Mouse (Mus musculus): ENCODE data around the gene Gm14288. TPM values are rescaled to one million over a fixed set of nuclear protein-coding genes. Genes with fewer than 3 reads are reported as not detected.
"Not testable (repeated sequence)": the region's sequence is repeated elsewhere in the genome, so short reads cannot be mapped to it uniquely, and the experiment has no call there.

Gene Gm14288
- 5.5 TPM in 1 of 2 replicates, not detected in the other for total RNA-seq (2014; fragmentation: Nextera tagmentation)
- 8.1 and 12.2 TPM in 2 replicates for total RNA-seq (2017)

DNA sequence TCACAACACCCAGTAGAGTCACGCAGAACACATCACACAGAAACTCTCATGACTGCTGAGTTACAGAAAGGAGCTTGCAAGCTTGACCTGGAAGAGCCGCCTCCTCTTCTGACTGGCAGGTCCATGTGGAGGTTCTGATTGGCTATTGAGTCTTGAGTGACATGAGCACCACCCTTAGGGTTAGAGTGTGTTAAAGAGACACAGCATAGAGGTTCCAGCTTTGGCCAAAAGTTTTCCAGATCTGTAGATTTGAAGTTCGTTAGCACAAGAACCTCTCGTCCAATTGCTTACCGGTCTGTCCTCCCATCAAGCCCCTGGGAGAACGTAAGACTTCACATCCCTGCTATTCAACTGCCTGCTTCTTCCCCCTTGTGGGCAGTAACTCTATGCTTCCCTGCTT lies at the start of gene Gm14288:
TSS of gene Gm14288 (minus strand) at position 101 of the 400 bp plus-strand sequence.
- not testable (repeated sequence) for ATAC-seq (replicated peaks; ENCODE audit: low FRiP score, low TSS enrichment, poor library complexity, severe bottlenecking)

DNA sequence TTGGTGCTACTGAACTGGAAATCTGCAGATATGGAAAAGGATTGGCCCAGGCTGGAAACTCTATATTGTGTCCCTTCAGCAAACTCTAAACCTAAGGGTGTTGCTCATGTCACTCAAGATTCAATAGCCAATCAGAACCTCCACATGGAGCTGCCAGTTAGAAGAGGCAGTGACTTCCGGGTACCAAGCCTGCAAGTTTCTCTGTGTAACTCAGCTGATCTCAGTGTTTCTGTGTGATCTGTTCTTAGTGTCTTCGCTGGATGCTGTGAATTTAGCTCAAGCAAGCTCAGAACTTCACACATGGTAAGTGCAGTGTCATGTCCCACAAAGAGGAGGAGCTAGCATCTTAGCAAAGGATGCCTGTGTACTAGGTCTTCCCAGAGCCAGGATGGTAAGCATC lies 59.7 kb downstream of the Gm14288 start, which contains the start of gene Gm2007:
TSS of gene Gm2007 (plus strand) at position 301 of the 400 bp plus-strand sequence.
- not testable (repeated sequence) for ATAC-seq (replicated peaks; ENCODE audit: low FRiP score, low TSS enrichment, poor library complexity, severe bottlenecking)

Other genes starting within 250 kb of the Gm14288 start
- not detected in 2 replicates for gene Gm11007, start 157.1 kb downstream of the Gm14288 start, total RNA-seq (2014; fragmentation: Nextera tagmentation)
- not detected in 2 replicates for gene Gm11007, start 157.1 kb downstream of the Gm14288 start, total RNA-seq (2017)
- gene Zfp969, start 97.4 kb downstream of the Gm14288 start, total RNA-seq (2014; fragmentation: Nextera tagmentation), result 4.9 TPM in 1 of 2 replicates, not detected in the other
- not detected in 2 replicates for gene Zfp969, start 97.4 kb downstream of the Gm14288 start, total RNA-seq (2017)
- gene Gm2007, start 59.6 kb downstream of the Gm14288 start, total RNA-seq (2014; fragmentation: Nextera tagmentation), result not detected in 2 replicates
- gene Gm2007, start 59.6 kb downstream of the Gm14288 start, total RNA-seq (2017), result not detected in 2 replicates
- gene Gm6710, start 68.1 kb upstream of the Gm14288 start, total RNA-seq (2014; fragmentation: Nextera tagmentation), result 13.6 and 13.8 TPM in 2 replicates
- 1.2 and 15.8 TPM in 2 replicates for gene Gm6710, start 68.1 kb upstream of the Gm14288 start, total RNA-seq (2017)
- 14.2 and 15.0 TPM in 2 replicates for gene Zfp966, start 130.0 kb upstream of the Gm14288 start, total RNA-seq (2014; fragmentation: Nextera tagmentation)
- gene Zfp966, start 130.0 kb upstream of the Gm14288 start, total RNA-seq (2017), result 5.9 and 21.7 TPM in 2 replicates
- 14.5 and 17.1 TPM in 2 replicates for gene Gm2026, start 164.2 kb upstream of the Gm14288 start, total RNA-seq (2014; fragmentation: Nextera tagmentation)
- gene Gm2026, start 164.2 kb upstream of the Gm14288 start, total RNA-seq (2017), result 5.7 TPM in 1 of 2 replicates, not detected in the other